Mouse (Mus musculus) R1 (cell line): ENCODE measurements around the gene A630001G21Rik.

Source experiments
- DNase-seq: peaks from one replicate; pipeline ENCODE4 v3.0.0-alpha.2; 2018; ENCODE audit warnings: low read depth, low spot score

The A630001G21Rik gene

DNA sequence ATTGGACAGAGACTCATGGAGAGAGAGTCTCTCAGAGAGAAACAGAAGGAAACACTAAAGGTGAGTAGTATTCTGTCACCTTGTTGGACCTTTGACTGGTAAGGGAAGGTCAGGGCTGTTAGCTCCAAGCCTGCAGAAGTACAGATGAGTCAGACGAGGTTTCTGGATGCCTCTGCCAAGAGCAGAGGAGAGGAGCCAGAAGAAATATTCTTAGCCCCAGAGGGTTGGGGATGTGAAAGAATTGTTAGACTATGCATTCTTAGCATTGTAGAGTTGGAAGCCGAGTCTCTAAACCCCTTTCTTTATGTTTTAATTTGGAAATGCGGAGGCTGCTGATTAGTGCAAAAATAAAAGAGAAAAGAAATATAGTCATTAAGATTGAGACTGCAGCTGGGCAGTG, 6.5 kb downstream of the A630001G21Rik start:
- DNase-seq = no peak

DNA sequence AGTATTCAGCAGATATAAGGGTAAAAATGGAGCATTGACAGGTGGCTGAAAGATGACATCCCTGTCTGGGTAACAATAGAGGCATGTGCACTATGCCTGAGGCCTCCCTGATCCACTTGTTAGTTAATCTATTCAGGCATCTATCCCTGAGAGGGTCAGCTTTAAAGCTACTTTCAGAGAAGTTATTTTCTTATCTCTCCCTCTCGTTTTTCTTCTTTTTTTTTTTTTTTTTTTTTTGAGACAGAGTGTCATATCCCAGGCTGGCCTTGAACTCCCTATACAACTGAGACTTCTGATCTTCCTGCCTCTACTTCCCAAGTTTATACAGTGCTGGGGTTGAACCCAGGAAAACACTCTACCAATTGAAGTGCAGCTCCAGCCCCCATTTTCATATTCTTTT, 10.7 kb downstream of the A630001G21Rik start:
- no peak for DNase-seq

DNA sequence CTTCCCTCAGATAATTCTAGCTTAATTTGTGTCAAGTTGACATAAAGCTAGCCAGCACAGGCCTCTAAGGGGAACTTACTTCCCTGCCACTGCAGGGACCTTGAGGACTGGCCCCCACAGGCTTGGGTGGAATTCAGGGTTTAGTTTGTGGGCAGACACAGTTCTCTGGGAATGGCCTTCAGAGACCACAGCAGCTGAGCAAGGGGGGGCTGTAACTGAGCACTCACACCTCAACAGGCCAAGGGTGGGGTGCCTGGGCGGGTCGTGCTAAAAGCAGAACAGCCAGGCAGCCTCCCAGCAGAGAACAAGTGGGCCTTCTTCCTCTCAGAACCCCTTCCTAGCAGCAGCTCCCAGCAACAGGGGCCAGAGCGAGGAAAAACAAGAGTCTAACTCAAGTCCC, 12.3 kb downstream of the A630001G21Rik start:
- no peak for DNase-seq

DNA sequence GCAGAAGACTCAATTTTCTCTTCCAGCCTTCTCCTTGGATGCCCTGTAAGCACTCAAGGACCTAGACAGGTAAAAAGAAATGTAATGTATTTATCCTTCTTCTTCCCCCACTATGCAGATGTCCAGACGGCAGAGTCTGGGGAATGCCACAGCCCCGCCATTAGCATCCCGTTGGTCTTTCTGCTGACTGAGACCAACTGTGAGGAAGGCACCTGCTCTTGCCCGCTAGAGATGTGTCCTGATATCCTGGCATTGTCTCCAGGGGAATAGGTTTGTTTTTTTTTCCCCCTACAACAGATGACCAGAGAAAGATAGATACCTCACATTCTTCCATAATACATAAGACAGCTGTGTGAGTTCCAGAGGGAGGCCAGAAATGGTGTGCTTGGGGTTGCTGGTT, 14.2 kb downstream of the A630001G21Rik start:
- no peak for DNase-seq

DNA sequence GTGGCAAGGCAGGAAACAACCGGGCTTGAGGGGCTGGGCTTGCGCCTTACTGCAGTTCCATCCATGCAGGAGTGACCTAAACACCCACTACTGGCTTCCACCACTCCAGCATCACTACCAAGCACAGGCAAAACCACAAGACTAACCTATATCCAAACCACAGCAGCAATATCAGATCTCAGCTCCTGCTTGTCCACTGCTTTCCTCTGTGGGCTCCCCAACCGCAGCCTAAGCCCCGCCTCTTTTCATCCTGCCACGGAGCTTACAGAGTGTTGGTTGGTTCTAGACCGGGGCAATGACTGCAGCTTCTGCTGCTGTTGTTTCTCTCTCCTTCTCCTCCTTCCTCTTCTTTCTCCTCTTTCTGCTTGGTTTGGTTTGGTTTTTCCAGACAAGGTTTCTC, 15.1 kb downstream of the A630001G21Rik start:
- no peak for DNase-seq

DNA sequence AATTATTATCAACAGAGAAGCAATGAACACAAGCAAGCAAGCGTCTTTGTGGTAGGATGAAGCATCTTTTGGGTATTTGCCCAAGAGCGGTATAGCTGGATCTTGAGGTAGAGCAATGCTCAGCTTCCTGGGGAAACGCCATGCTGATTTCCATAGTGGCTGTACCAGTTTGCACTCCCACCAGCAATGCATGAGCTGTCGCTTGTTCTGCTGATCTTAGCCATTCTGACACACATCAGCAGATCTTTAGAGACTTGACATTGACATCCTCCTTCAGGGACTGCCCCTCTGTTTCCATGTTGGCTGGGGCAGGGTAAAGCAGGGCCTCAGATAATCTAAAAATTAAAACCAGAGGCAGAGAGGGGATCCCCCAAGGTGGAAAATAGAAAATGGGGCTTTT, 16.8 kb downstream of the A630001G21Rik start:
- DNase-seq = no peak

DNA sequence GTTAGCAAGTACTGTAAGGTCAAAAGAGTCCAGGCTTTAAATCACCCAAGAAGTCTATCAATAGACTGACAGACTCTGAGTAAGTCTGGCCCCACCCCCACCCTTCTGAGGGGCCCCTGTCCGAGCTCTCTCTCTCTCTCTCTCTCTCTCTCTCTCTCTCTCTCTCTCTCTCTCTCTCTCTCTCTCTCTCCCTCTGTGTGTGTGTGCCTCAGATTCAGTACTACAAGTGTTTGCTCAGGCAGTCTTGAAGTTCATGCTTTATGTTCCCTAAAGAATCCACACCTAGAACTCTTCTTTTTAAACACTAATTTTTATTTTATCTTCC, 19.5 kb downstream of the A630001G21Rik start:
- DNase-seq = no peak

DNA sequence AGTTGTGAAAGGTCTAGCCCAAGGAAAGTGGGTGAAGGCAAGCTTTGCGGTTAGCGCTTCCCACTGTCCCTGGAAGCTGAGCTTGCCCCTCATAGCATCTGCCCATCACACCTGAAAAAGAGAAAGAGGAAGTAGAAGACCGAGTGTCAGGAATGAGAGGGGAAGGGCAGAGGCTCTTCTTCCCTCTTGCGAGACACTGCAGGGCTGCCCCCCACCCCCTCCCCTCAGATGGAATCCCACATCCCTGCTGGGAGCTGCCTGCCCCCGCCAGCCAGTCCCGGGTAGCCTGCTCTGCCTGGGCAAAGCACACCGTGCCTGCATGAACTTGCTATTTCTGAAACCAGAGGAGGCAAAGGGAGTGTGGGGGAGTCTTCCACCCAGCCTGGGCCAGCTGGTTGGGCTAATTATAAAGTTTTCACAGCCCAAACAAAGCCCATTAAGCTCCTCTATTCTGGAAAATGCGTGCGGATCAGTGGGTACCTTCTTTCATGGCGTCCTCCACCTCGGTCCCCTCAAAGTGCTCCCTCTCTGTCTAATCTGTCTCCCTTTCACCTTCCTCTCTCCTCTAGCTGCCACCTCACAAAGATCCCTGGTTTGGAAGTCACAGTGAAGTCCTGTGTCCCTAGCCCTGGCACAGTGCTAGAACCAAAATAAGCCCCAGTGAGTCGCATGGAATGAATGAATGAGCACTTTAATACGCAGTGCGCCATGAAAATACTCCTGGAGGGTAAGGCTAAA, 20.0 kb downstream of the A630001G21Rik start:
- DNase-seq = no peak

DNA sequence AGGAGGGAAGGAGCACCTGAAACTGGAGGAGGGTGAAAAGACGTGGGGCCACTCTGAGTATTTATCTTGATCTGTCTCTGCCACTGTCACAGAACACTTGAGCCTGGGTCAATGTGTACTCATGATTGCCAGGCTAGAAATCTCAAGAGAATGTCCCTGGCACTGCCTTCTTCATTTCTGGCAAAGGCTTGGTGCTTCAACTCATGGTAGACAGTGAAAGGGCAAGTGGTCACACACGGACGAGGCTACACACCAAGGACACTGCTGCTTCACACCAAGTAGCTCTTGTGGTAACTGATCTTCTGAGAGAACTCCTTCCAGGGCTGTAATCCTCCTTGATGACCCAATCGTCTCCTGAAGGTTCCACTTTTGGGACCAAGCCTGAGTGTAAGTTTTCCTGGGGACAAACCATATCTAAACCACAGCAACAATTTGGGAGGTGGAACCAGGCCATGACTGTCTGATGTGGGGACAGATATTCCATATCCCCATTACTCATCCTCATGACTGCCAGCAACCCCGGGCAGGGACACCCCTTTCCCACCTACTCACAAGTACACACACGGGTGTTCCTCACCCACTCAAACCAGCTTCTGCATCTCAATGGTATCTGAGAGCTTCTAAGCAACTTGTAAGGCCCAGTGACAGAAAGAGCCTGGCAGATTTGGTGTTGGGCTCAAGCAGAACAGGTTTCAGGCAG, 20.8 kb downstream of the A630001G21Rik start:
- no peak for DNase-seq

DNA sequence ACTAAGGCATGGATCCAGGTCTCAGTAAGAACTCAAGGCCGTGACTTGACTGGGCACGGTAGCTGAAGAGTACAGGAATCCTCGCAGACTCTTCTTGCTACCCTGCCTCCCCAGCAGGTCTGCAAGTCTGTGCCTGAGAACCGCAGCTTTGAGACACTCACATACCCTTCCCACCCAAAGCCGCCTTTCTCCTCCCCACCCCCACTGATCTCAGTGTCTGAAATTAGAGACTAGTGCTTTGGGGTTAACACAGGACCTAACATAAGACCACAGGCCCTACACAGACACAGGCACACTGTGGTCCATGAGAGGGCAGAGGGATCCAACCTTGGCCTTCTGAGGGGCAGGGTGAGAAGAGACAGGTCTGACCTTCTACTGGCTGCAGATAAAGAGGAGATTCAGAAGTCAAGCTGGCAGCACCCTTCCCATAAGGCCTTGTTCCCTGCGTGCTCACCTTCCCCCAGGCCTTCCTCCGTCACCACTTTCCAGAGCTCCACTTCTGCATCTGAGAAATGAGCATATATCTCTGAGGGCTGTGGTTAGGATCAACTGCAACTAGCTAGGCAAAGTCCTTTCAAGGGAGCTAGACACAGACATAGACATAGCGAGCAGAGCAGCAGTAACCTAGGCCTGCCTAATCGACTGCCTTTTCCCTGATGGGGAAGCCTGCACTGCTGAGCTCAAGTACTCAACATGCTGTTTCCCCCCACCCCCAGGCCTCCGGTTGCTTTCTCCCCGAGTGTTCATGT, 26.3 kb downstream of the A630001G21Rik start:
- DNase-seq = no peak

DNA sequence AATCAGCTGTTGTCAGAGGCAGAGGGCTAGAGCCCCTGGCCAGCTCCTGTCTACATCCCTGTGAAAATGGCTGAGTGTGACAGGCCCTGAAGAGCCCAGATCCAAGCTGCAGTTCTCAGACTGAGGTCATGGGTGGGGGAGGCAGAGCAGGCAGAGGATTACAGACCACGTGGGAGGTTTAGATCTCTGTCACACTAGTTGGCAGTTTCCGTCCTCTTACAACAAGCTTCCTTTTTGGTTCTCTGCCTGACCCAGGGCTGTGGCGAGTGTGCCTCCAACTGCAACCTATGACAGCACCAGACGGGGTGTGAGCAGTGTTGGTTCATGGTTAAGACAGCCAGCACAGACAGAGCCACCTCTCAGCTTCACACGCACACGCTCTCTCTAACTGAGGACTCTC, 26.9 kb downstream of the A630001G21Rik start:
- no peak for DNase-seq

DNA sequence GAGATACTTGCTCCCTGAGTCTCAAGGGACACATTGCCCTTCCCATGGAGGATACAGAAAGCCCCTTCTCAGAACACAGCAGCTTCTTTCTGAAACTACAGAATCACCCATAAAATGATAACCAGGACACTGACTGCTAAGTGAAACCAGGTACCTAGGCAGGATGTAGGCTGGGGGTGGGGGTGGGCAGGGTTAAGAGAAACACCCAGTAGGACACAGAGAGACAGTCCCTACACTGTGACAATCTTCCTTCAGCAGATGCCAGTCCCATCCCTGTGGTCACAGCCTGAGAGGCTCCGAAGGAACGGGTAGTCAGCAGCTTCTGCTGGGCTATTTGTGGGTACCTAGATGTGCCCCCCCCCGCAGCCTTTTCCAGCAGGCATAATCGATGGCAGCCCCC, 27.8 kb downstream of the A630001G21Rik start:
- DNase-seq = no peak

DNA sequence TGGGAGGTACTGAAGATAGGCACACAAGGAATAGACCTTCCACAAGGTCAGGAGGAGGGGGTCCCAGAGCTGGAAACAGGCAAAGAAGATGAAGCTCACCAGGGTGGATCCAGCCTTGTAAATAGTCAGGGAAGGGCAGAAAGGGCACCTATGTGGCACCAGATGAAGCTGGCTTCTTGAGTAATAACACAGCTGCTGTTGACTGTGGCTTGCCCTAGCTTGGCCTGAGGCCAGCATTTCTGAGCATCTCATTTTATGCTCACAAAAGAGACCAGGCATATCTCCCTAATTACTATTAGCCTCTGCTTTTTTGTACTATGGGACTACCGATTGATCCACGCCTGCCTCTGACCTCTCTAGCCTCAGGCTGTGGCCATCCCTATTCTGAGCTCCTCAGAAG, 28.6 kb downstream of the A630001G21Rik start:
- no peak for DNase-seq

DNA sequence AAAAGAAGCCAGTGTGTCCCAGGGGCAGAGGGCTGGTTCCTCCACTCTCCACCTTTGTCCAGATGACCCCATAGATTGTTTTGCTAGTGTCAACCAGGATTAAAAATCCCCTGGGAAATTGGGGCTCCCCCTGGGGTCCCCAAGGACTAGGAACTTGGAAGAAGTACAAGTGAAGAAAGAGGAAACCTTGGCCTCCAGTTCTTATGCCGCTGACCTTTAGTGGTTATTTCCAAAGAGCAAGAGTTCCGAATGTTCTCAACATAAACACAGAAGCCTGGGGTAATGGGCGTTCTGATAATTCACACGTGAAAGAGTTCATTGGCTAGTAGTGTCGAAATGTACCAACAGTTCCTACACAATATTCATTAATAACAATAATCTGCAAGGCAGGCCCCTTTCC, 31.9 kb downstream of the A630001G21Rik start:
- DNase-seq = no peak

DNA sequence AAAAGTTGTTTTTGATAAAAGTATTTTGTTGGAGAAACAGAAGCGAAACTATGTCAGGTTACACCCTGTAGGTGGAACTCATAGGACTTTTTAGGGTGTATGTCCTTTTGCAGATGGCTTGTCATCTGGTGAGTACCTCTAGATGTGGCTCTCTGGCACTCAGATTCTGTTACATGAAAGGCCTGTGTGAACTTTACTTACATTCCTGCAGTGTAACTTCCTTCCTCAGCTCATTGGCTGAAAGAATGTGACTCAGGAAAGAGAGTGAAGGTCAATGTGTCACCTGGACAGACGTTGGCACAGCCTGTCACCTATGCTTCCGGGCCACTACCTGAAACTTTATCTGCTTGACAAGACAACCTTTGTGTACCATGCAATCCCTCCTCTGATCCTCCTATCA, 33.9 kb downstream of the A630001G21Rik start:
- DNase-seq = no peak

DNA sequence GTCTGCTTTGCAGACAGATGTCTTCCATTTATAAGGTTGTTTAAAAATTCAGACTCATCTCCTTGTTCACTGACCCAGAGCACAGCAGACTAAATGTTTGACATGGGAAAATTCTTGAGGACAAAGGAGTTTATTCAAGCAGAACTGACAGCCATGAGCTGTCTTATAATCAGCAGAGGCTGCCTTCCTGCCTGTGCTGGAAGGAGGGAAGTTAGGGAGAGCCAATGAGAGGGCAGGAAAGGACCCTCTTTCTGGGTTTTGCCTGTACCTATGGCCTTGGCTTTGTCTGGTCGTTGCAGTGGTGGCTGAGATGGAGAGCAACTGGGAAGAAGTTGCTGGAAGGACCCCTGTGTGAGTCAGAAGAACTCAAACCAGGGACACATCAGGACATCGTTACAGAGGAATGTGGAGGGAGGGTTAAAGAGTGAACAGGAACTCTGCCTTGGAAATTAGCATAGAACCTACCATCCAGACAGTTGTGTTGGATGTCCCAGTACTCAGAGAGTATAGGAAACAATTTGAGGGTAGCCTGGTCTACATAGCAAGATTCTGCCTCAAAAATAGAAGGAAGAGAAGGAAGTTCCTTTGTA, 35.4 kb downstream of the A630001G21Rik start:
- DNase-seq = no peak

DNA sequence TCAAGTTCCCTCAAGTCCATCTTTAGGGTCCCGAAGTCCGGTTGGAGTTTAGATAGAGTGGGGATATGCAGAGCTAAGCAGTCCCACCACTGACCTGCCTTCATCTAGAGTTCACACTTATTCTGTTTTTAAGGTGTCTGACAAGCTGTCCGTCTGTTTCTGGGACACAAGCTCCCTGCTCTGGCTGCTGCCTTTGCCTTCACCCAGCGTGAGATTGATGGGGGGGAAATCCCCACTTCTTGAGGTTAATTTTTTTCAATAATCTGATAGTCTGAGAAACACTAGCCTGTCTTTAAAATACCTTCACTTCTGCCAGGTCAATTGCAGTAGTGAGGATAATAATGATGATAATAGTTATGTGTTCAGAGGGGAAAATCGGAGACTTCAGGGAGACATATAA, 36.1 kb downstream of the A630001G21Rik start:
- no peak for DNase-seq

DNA sequence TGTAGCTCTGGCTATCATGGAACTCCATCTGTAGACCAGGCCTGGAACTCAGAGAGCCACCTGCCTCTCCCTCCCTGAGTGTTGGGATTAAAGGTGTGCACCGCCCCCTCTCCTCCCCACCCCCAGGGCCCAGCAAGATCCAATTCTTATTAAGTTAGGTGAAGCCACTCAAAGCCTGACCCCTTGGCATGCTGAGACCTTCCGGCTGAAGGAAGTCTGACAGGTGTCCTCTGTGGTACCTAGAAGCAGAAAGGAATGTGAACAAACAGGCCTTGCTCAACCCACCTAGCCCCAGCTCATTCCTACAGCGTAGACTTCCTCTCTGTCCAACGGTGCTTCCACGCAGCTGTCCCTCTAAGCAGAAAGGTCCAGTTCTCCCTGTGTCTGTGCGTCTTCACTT, 37.5 kb downstream of the A630001G21Rik start:
- DNase-seq = no peak

DNA sequence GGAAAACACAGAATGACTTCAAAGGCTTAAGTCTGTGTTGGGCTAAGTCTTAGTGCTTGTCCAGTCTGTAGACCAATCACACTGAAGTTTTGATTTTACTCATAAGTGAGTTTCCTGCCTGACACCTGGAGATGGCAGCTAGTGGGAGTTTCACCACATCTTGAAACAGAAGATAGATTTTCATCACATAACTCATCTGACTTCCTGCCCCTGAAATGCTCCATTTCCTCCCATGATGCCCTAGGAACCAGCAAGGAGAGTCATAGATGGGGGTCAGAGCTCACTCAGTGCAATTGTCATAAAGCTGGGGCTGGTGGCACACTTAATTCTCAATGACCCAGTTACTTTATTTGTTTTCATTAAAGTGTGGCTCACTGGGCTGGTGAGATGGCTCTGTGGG, 38.6 kb downstream of the A630001G21Rik start:
- no peak for DNase-seq

DNA sequence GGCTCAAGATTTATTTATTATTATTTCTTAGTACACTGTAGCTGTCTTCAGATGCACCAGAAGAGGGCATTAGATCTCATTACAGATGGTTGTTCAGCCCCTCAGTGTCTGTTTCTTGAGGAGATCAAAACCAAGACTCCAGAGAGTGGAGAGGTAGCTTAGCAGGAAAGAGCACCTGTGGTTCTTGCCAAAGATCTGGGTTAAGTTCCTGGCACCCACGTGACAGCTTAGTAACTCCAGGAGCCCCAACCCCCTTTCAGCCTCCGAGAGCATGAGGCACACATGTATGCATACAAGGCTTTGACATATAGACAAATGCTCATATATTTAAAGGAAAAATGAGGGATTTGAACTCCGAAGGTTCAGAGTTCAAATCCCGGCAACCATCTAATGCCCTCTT, 39.4 kb downstream of the A630001G21Rik start:
- no peak for DNase-seq

DNA sequence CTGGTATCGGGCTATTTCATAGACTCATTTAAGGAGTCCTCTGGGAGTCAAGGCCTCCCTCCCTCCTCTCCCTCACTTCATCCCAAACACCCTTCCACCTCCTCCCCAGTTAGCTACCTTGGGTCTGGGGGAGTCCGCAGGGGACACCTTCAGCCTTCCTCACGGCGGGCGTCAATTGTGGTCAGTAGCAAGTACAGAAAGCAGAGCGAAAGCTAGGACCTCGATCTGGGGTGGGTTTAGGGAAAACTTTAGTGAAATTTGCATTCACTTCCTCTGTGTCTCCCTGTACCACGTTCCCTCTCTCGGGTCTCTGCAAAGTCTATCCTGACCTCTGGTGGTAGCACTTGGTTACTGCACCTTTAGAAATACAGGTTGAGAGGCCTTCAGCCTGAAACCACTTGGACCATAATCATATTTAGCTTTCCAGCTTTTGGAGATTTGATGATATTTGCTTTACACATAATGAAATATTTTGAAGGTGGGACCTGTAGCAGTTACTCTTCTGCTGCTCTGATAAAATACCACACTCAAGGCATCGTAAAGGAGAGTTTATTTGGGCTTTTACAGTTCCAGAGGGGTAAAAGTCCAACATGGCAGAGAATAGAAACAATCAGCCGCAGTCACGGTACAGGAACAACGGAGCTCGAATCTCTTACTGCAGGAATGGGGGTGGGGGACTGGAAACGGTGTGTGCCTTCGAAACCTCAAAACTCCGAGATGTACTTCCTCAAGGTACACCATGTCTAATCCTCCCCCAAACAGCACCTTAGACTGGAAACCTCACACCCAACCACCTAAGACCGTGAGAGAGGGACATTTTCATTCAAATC, 41.9 kb downstream of the A630001G21Rik start:
- DNase-seq = peak; percentile 83
